In the genomic region with DNA sequence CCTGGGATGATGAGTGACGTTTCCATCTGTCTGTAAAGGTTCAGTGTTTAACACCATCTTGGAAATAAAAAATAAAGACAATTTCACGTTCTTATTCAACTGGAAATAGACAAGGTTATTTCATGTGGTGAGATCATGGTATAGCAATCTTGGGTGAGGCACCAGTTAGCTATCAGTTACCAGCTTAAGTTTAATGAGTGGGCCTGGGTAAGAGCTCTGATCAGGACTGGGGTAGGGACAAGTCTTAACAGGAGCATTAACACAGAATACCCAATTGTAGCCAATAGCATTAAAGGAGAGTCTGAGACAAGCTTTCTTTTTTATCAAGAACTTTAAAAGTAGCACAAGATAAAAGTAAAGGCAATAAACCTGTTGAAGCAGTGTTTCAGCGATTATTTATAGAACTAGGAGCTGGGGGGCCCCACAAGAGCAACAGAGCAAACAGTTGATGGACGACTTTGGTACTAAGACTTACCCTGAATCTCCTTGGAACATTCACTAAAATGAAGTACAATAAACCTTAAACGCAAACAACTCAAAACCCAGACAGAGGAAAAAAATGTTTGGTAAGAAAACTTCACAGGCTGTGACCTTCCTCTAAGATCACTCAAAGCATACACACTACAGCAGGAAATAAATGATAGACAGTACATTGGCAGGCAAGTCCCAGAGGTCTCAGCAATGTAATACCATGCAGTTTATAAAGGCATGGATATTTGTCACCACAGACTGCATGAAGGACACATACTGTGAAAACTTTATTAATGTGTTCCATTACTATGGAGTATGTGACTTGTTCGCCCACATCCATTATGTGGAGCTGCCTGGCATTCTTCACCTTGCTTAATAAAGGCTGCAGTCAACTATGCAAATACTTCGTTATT, we compare ENCODE assay signal across 25 mouse cellular contexts.
DNase-seq lines count a peak whose midpoint lies in the region; ATAC-seq lines count a peak whose summit lies in the region.
"Had no signal": no experiment of that assay in that cellular context is flagged by ENCODE, and none has a peak within 500 bp of the region (broad histone marks: within the 10 kb centered on the region; RNA-seq: fewer than 3 reads in every experiment).

No protein-coding gene starts in this region.

- H3K9ac ChIP-seq in heart, embryonic 11.5 days (ENCODE audit: low read depth, low read length): no peak overlapping the region
- no peak overlapping the region for H3K9ac ChIP-seq in heart, embryonic 16.5 days (ENCODE audit: low read length)
- H3K9ac ChIP-seq in kidney, embryonic 14.5 days (ENCODE audit: low read depth, low read length): no peak overlapping the region
- no peak overlapping the region for H3K9ac ChIP-seq in intestine, embryonic 16.5 days (ENCODE audit: low read depth, low read length)
- H3K9ac ChIP-seq: liver, embryonic 12.5 days; liver, postnatal 0 days; midbrain, embryonic 12.5 days; neural tube, embryonic 13.5 days had no signal

- H3K4me3 ChIP-seq in heart, embryonic 11.5 days (ENCODE audit: low read depth, low read length): no peak overlapping the region
- no peak overlapping the region for H3K4me3 ChIP-seq in heart, embryonic 16.5 days (ENCODE audit: low read length)
- no peak overlapping the region for H3K4me3 ChIP-seq in kidney, embryonic 14.5 days (ENCODE audit: low read length)
- H3K4me3 ChIP-seq in intestine, embryonic 16.5 days (ENCODE audit: low read length): no peak overlapping the region
- H3K4me3 ChIP-seq: liver, embryonic 12.5 days; midbrain, embryonic 12.5 days; myocyte; neural tube, embryonic 13.5 days had no signal

- H3K9me3 ChIP-seq in heart, embryonic 11.5 days (replicated peaks; ENCODE audit: control insufficient read depth, low read length): no peaks in the 10 kb centered on the region
- H3K9me3 ChIP-seq in heart, embryonic 16.5 days (replicated peaks; ENCODE audit: control insufficient read depth, low read length): no peaks in the 10 kb centered on the region
- H3K9me3 ChIP-seq in kidney, embryonic 14.5 days (ENCODE audit: control insufficient read depth, low read length): no peaks in the 10 kb centered on the region
- H3K9me3 ChIP-seq in intestine, embryonic 16.5 days (ENCODE audit: control insufficient read depth, low read length): no peaks in the 10 kb centered on the region
- H3K9me3 ChIP-seq: liver, embryonic 12.5 days; midbrain, embryonic 12.5 days; neural tube, embryonic 13.5 days had no signal

- no peak for DNase-seq in heart, adult 9 months (ENCODE audit: low spot score in 2 of 2)
- DNase-seq in heart, postnatal 36 days: no peak
- DNase-seq in kidney, postnatal 36 days: no peak
- DNase-seq in testis, postnatal 14 days (ENCODE audit: low spot score): no peak
- DNase-seq: adrenal gland, postnatal 14 days; cerebellum, adult 11 months; cerebellum, adult 9-10 months; kidney, adult 9 months; kidney, postnatal 4 days; layer of hippocampus, postnatal 36 days; left cerebral cortex, postnatal 4 days; liver, postnatal 0 days; lung, postnatal 36 days; thymus, postnatal 4 days had no signal

- ATAC-seq in heart, embryonic 11.5 days (replicated peaks; ENCODE audit: insufficient number of reproducible peaks, low FRiP score, low TSS enrichment): no peak
- ATAC-seq in heart, embryonic 16.5 days (replicated peaks; ENCODE audit: extremely low read depth, insufficient read depth, low FRiP score): peak; percentile 65; the same call in 1 of the 2 replicates
- ATAC-seq in kidney, embryonic 14.5 days (ENCODE audit: low FRiP score, low TSS enrichment): peak; percentile 55; the same call in 1 of the 2 replicates
- ATAC-seq in intestine, embryonic 16.5 days: peak; percentile 91
- ATAC-seq: forebrain, embryonic 14.5 days; inflammation-experienced regulatory T-cells, adult 6 months; liver, embryonic 12.5 days; liver, postnatal 0 days; Patski had no signal

- intact Hi-C loops in heart, postnatal 36 days (cut with DNase I): no loop called here

- no peak overlapping the region for H3K4me2 ChIP-seq in heart, embryonic 11.5 days
- no peak overlapping the region for H3K4me2 ChIP-seq in heart, embryonic 16.5 days (ENCODE audit: low read depth, low read length)
- no peak overlapping the region for H3K4me2 ChIP-seq in kidney, embryonic 14.5 days (replicated peaks; ENCODE audit: low read depth, low read length)
- no peak overlapping the region for H3K4me2 ChIP-seq in intestine, embryonic 16.5 days (ENCODE audit: low read depth, low read length)
- H3K4me2 ChIP-seq: liver, embryonic 12.5 days; midbrain, embryonic 12.5 days; neural tube, embryonic 13.5 days had no signal

- H3K4me1 ChIP-seq in heart, embryonic 11.5 days (ENCODE audit: control insufficient read depth, insufficient read depth, low read length): no peaks in the 10 kb centered on the region; the same call in 1 of the 2 replicates
- H3K4me1 ChIP-seq in heart, embryonic 16.5 days (ENCODE audit: control insufficient read depth, insufficient read depth, low read length): peaks cover 11% of the 10 kb centered on the region; the same call in 1 of the 2 replicates
- no peaks in the 10 kb centered on the region for H3K4me1 ChIP-seq in kidney, embryonic 14.5 days (ENCODE audit: control insufficient read depth, insufficient read depth, low read length)
- no peaks in the 10 kb centered on the region; the same call in 1 of the 2 replicates for H3K4me1 ChIP-seq in intestine, embryonic 16.5 days (ENCODE audit: control insufficient read depth, insufficient read depth, low read length)
- H3K4me1 ChIP-seq: liver, embryonic 12.5 days; midbrain, embryonic 12.5 days had no signal

- no peaks in the 10 kb centered on the region for H3K27me3 ChIP-seq in heart, embryonic 11.5 days (ENCODE audit: control insufficient read depth, insufficient read depth, low read length)
- no peaks in the 10 kb centered on the region for H3K27me3 ChIP-seq in heart, embryonic 16.5 days (ENCODE audit: control insufficient read depth, insufficient read depth, low read length)
- no peaks in the 10 kb centered on the region for H3K27me3 ChIP-seq in kidney, embryonic 14.5 days (ENCODE audit: control insufficient read depth, insufficient read depth, low read length)
- no peaks in the 10 kb centered on the region for H3K27me3 ChIP-seq in intestine, embryonic 16.5 days (replicated peaks; ENCODE audit: control insufficient read depth, insufficient read depth, low read length)
- H3K27me3 ChIP-seq: liver, embryonic 12.5 days; midbrain, embryonic 12.5 days; neural tube, embryonic 13.5 days; Patski had no signal

- WGBS in heart, embryonic 11.5 days (ENCODE audit: insufficient replicate concordance): 57% methylated on average over 7 of the region's 7 CpGs
- WGBS in heart, embryonic 16.5 days: 48% methylated on average over 7 of the region's 7 CpGs
- WGBS in kidney, embryonic 14.5 days: 51% methylated on average over 7 of the region's 7 CpGs
- 47% methylated on average over 7 of the region's 7 CpGs for WGBS in intestine, embryonic 16.5 days

- H3K36me3 ChIP-seq in heart, embryonic 11.5 days (ENCODE audit: control insufficient read depth, insufficient read depth, low read length): no peaks in the 10 kb centered on the region
- H3K36me3 ChIP-seq in heart, embryonic 16.5 days (ENCODE audit: control insufficient read depth, insufficient read depth): no peaks in the 10 kb centered on the region
- no peaks in the 10 kb centered on the region for H3K36me3 ChIP-seq in kidney, embryonic 14.5 days (ENCODE audit: control insufficient read depth, insufficient read depth, low read length)
- no peaks in the 10 kb centered on the region for H3K36me3 ChIP-seq in intestine, embryonic 16.5 days (ENCODE audit: control insufficient read depth, insufficient read depth, low read length)
- H3K36me3 ChIP-seq: liver, embryonic 12.5 days; midbrain, embryonic 12.5 days; neural tube, embryonic 13.5 days had no signal

- H3K27ac ChIP-seq in heart, embryonic 11.5 days (ENCODE audit: low read depth, low read length): peak overlapping the region; percentile 68; the same call in 1 of the 2 replicates
- peak overlapping the region; percentile 75 for H3K27ac ChIP-seq in heart, embryonic 16.5 days (ENCODE audit: low read length)
- no peak overlapping the region for H3K27ac ChIP-seq in kidney, embryonic 14.5 days (ENCODE audit: low read depth, low read length)
- no peak overlapping the region for H3K27ac ChIP-seq in intestine, embryonic 16.5 days (ENCODE audit: low read length)
- H3K27ac ChIP-seq: liver, embryonic 12.5 days; midbrain, embryonic 12.5 days; neural tube, embryonic 13.5 days had no signal

Comparison
In these comparisons a context has a peak if more than half of its experiments do, and no peak if none do; other contexts are left out.
1. H3K27ac ChIP-seq: peak in heart, embryonic 11.5 days (single experiment) and heart, embryonic 16.5 days (single experiment); none in kidney, embryonic 14.5 days (single experiment) and intestine, embryonic 16.5 days (single experiment).